Comparison of ENCODE assay signal across 9 mouse cellular contexts in the genomic region with DNA sequence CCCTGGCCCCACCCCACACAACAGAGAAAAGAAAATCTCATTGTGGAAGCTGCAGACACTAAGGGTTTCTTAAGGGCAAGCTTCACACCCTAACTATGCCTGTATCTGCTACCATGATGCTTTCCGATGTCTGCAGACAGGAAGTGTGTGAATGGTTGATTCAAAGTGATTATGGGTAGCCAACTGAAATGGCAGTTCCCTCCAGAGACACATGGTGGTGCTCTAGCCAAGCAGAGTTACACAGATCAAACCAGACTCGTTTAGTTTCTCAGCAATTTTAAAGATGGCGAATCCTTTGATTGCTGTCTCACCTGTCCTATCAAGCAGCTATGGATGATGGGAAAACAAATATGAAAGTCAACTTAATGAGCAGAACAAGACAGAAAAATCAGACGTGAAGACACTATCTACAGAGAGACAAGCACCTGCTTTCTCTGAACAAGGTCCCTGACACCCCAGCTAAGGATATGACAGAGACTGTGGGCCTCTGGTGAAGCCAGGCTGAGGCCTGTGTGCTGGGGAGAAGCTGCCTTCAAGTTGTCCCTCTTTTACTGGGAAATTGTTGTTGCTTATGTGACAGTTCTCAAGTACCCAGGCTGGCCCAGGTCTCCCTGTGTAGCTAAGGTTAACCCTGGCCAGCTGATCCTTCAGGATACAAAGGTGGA. TPM values are rescaled to one million over a fixed set of nuclear protein-coding genes. Genes with fewer than 3 reads are reported as not detected.
DNase-seq lines count a peak whose midpoint lies in the region; ATAC-seq and TF ChIP-seq lines count a peak whose summit lies in the region.
"Had no signal": no experiment of that assay in that cellular context is flagged by ENCODE, and none has a peak within 500 bp of the region (broad histone marks: within the 10 kb centered on the region; RNA-seq: fewer than 3 reads in every experiment).

No protein-coding gene starts in this region.

- peaks cover 9% of the 10 kb centered on the region for H3K9me3 ChIP-seq in CH12.LX (replicated peaks; ENCODE audit: low read length)
- H3K9me3 ChIP-seq in forebrain, embryonic 10.5 days = peaks cover 8% of the 10 kb centered on the region
- no peaks in the 10 kb centered on the region for H3K9me3 ChIP-seq in lung, embryonic 14.5 days (ENCODE audit: low read depth, low read length)
- H3K9me3 ChIP-seq: heart, embryonic 13.5 days had no signal

- H3K27ac ChIP-seq in CH12.LX (ENCODE audit: insufficient read depth, low read depth) = no peak overlapping the region
- H3K27ac ChIP-seq in forebrain, embryonic 10.5 days = no peak overlapping the region
- H3K27ac ChIP-seq in layer of hippocampus, adult 2 months = no peak overlapping the region
- no peak overlapping the region for H3K27ac ChIP-seq in lung, embryonic 14.5 days (ENCODE audit: low read depth)
- H3K27ac ChIP-seq: heart, embryonic 13.5 days had no signal

- DNase-seq in CH12.LX (ENCODE audit: extremely low read depth) = peak; percentile 88
- peak; percentile 66 for DNase-seq in brain, embryonic 18.5 days (ENCODE audit: low read depth, low spot score)
- DNase-seq in forebrain, embryonic 10.5 days (ENCODE audit: extremely low spot score, low spot score) = peak; percentile 52
- DNase-seq in layer of hippocampus, adult 2 months (ENCODE audit: low spot score in 2 of 2) = peak; percentile 71 to 88
- DNase-seq in lung, embryonic 14.5 days = peak; percentile 89
- DNase-seq in ovary, postnatal 14 days (ENCODE audit: low spot score) = peak; percentile 73
- DNase-seq in thymus, postnatal 10 days (ENCODE audit: low spot score in 2 of 2) = peak; percentile 56 to 80

- no peak; the same call in none of the 2 replicates for TF ChIP-seq RAD21 in CH12.LX (IDR thresholded peaks at IDR 0.05; ENCODE audit: low read depth, low read length)

- no peak overlapping the region for H3K9ac ChIP-seq in CH12.LX (ENCODE audit: insufficient read depth, low read depth)
- no peak overlapping the region for H3K9ac ChIP-seq in lung, embryonic 14.5 days
- H3K9ac ChIP-seq: heart, embryonic 13.5 days had no signal

- H3K4me3 ChIP-seq in CH12.LX (replicated peaks in 1 of 3; ENCODE audit: low read depth in 2 of 3, low read length in 2 of 3, poor library complexity in 1 of 3) = no peak overlapping the region
- H3K4me3 ChIP-seq in forebrain, embryonic 10.5 days = no peak overlapping the region
- no peak overlapping the region for H3K4me3 ChIP-seq in layer of hippocampus, adult 2 months
- H3K4me3 ChIP-seq in lung, embryonic 14.5 days (ENCODE audit: low read depth, low read length) = no peak overlapping the region
- H3K4me3 ChIP-seq: heart, embryonic 13.5 days had no signal

- no peak overlapping the region for H3K4me2 ChIP-seq in CH12.LX (ENCODE audit: insufficient read depth, low read depth, poor library complexity, severe bottlenecking)
- H3K4me2 ChIP-seq in lung, embryonic 14.5 days = no peak overlapping the region
- H3K4me2 ChIP-seq: heart, embryonic 13.5 days had no signal

- TF ChIP-seq EP300 in CH12.LX (IDR thresholded peaks at IDR 0.05; ENCODE audit: low read length) = no peak

- dilution Hi-C loops in CH12.LX (cut with MboI; ENCODE audit: extremely low pct_ligation_motif_present, extremely low pct_unique_long_range_greater_than_20kb, low sequenced_read_pairs) = no loop called here

- TF ChIP-seq CTCF in CH12.LX (conservative IDR thresholded peaks at IDR 0.05 in 1 of 2, IDR thresholded peaks at IDR 0.05 in 1 of 2; ENCODE audit: low read depth in 2 of 2, low read length in 2 of 2) = peak; percentile 79 to 98
- peak; percentile 98 for TF ChIP-seq CTCF in layer of hippocampus, adult 2 months (conservative IDR thresholded peaks at IDR 0.05)
- TF ChIP-seq CTCF in lung, embryonic 14.5 days (IDR thresholded peaks at IDR 0.05; ENCODE audit: low read depth) = peak; percentile 94

- no peaks in the 10 kb centered on the region for H3K27me3 ChIP-seq in CH12.LX (replicated peaks)
- H3K27me3 ChIP-seq in forebrain, embryonic 10.5 days (ENCODE audit: poor library complexity, severe bottlenecking) = 0 out of 2 replicates have a peak, but pooled peaks cover 10% of the 10 kb centered on the region
- no peaks in the 10 kb centered on the region for H3K27me3 ChIP-seq in lung, embryonic 14.5 days (ENCODE audit: insufficient read depth, low read length)
- H3K27me3 ChIP-seq: heart, embryonic 13.5 days had no signal

- ATAC-seq in hematopoietic stem cell, adult 5-6 weeks (replicated peaks in 1 of 2; ENCODE audit: insufficient read depth in 1 of 2, low FRiP score in 2 of 2, low TSS enrichment in 1 of 2, low read depth in 1 of 2, poor library complexity in 2 of 2, severe bottlenecking in 2 of 2) = peak; percentile 92 to 93
- ATAC-seq in lung, embryonic 14.5 days (ENCODE audit: insufficient read depth) = peak; percentile 78

- WGBS in forebrain, embryonic 10.5 days = 21% methylated on average over 4 of the region's 4 CpGs
- 6% methylated on average over 4 of the region's 4 CpGs for WGBS in lung, embryonic 14.5 days

- H3K79me2 ChIP-seq in CH12.LX (replicated peaks; ENCODE audit: control insufficient read depth, extremely low read depth, insufficient read depth, poor library complexity, severe bottlenecking) = no peaks in the 10 kb centered on the region

- no peak for TF ChIP-seq POLR2A in CH12.LX (IDR thresholded peaks at IDR 0.05; ENCODE audit: low read depth, low read length)

- H3K4me1 ChIP-seq in CH12.LX (ENCODE audit: control insufficient read depth in 1 of 2, insufficient read depth in 2 of 2) = peaks cover 0 to 20% of the 10 kb centered on the region in 2 experiments; a peak in 2 of 4 replicates
- no peaks in the 10 kb centered on the region for H3K4me1 ChIP-seq in forebrain, embryonic 10.5 days
- H3K4me1 ChIP-seq in lung, embryonic 14.5 days (ENCODE audit: insufficient read depth) = no peaks in the 10 kb centered on the region
- H3K4me1 ChIP-seq: heart, embryonic 13.5 days had no signal

- H3K36me3 ChIP-seq in CH12.LX (replicated peaks in 1 of 2; ENCODE audit: control insufficient read depth in 1 of 2, insufficient read depth in 1 of 2, low read length in 1 of 2) = no peaks in the 10 kb centered on the region
- no peaks in the 10 kb centered on the region for H3K36me3 ChIP-seq in forebrain, embryonic 10.5 days (replicated peaks)
- no peaks in the 10 kb centered on the region for H3K36me3 ChIP-seq in lung, embryonic 14.5 days (ENCODE audit: insufficient read depth)
- H3K36me3 ChIP-seq: heart, embryonic 13.5 days had no signal

- in situ Hi-C loops in CH12.LX (cut with MboI; ENCODE audit: low pct_ligation_motif_present, low pct_unique_long_range_greater_than_20kb, low sequenced_read_pairs) = loop anchor here (25.0 kb wide), 1 partner anchor 342 kb away; no protein-coding TSS in a partner anchor

TF ChIP-seq in CH12.LX, 34 proteins besides CTCF, POLR2A, EP300 and RAD21:
- TF ChIP-seq ELF1 (IDR thresholded peaks at IDR 0.05; ENCODE audit: low read depth, low read length) = peak; percentile 71
- TF ChIP-seq ZC3H11A (IDR thresholded peaks at IDR 0.05; ENCODE audit: low read depth, low read length) = peak; percentile 93
- peak; percentile 99 for TF ChIP-seq SMC3 (IDR thresholded peaks at IDR 0.05; ENCODE audit: low read depth, low read length)
- peak; percentile 28; the same call in 1 of the 2 replicates for TF ChIP-seq IRF4 (IDR thresholded peaks at IDR 0.05; ENCODE audit: low read depth, low read length)
- no peak for TF ChIP-seq MAZ (IDR thresholded peaks at IDR 0.05; ENCODE audit: low read depth, low read length)
- no peak for TF ChIP-seq MAX (IDR thresholded peaks at IDR 0.05; ENCODE audit: low read length)
- peak; percentile 48 for TF ChIP-seq HCFC1 (IDR thresholded peaks at IDR 0.05; ENCODE audit: low read depth, low read length)
- TF ChIP-seq MYC (IDR thresholded peaks at IDR 0.05; ENCODE audit: low read depth, low read length) = peak; percentile 76; the same call in 1 of the 2 replicates
- TF ChIP-seq MAFK (IDR thresholded peaks at IDR 0.05; ENCODE audit: insufficient replicate concordance, low read length) = no peak
- TF ChIP-seq CHD2 (IDR thresholded peaks at IDR 0.05; ENCODE audit: low read length) = no peak
- TF ChIP-seq TBP (conservative IDR thresholded peaks at IDR 0.05; ENCODE audit: low read depth, low read length) = no peak
- TF ChIP-seq E2F4 (IDR thresholded peaks at IDR 0.05; ENCODE audit: insufficient replicate concordance, low read depth, low read length) = no peak

RNA-seq across cellular contexts. Expression of a gene that starts 7.4 kb away (rescaled TPM):
- total RNA-seq in CH12.LX (2012; rRNA removed) (13.6 and 17.4 TPM in 2 replicates), CH12.LX (2014; rRNA removed) (7.7 and 9.2 TPM in 2 replicates)
- polyA plus RNA-seq in CH12.LX (2012; ENCODE audit: insufficient read length, low read depth) = 10.6 and 11.5 TPM in 2 replicates
- polyA plus RNA-seq in forebrain, embryonic 10.5 days (2016; fragmentation: Nextera tagmentation; extraction: Ambion mirVana) = 1.4 and 2.3 TPM in 2 replicates
- total RNA-seq in hematopoietic stem cell, adult 5-6 weeks (2017) = 1.9 and 2.1 TPM in 2 replicates
- under 1 TPM; 0.69 to 0.72 TPM for total RNA-seq in layer of hippocampus, adult 2 months (2021)
- polyA plus RNA-seq in lung, embryonic 14.5 days (2014; fragmentation: Nextera tagmentation; extraction: Ambion mirVana) = 6.1 and 8.1 TPM in 2 replicates
